Mouse (Mus musculus): ENCODE results near the gene Dram2. TPM values are rescaled to one million over a fixed set of nuclear protein-coding genes. Genes with fewer than 3 reads are reported as not detected.

Dram2 gene
- polyA plus RNA-seq, 1 experiment: not detected

- no peaks in the 10 kb centered on the region for H3K27me3 ChIP-seq (ENCODE audit: control insufficient read depth)
- H3K4me1 ChIP-seq (ENCODE audit: control insufficient read depth): no peaks in the 10 kb centered on the region
- TF ChIP-seq TAL1 (IDR thresholded peaks at IDR 0.05; ENCODE audit: low read length): no peak
- no peak for TF ChIP-seq GATA1 (IDR thresholded peaks at IDR 0.05; ENCODE audit: low read length)
- H3K36me3 ChIP-seq (ENCODE audit: control insufficient read depth): no peaks in the 10 kb centered on the region
- H3K9me3 ChIP-seq (ENCODE audit: control insufficient read depth, low read length): no peaks in the 10 kb centered on the region
- H3K4me3 ChIP-seq (replicated peaks): no peak overlapping the region
Observed at GRCm38 (mm10) chr3:106618103-106618502, 70.5 kb downstream of the Dram2 start.

Other genes with a start within 250 kb of the Dram2 start
- gene Chil6, start 141.6 kb upstream of the Dram2 start, polyA plus RNA-seq (2012): not detected in 2 replicates
- gene Dennd2d, start 65.4 kb upstream of the Dram2 start, polyA plus RNA-seq (2012): 0.03 TPM in 1 of 2 replicates, not detected in the other
- 0.19 and 0.29 TPM in 2 replicates for gene Cept1, start within 50 bp of the Dram2 start, polyA plus RNA-seq (2012)
- 0.01 TPM in 1 of 2 replicates, not detected in the other for gene Lrif1, start 137.2 kb downstream of the Dram2 start, polyA plus RNA-seq (2012)
- not detected in 2 replicates for gene Cd53, start 242.4 kb downstream of the Dram2 start, polyA plus RNA-seq (2012)

Measured in erythroblast, embryonic 14.5 days (primary cell).